Mouse (Mus musculus) heart, adult 2 months (tissue): ENCODE data around the gene Slc38a4.

Source experiments
- CTCF ChIP-seq: fragments of 200-600 bp; IDR thresholded peaks from 2 replicates; pipeline ENCODE4 v1.8.1; 2022; ENCODE audit warnings: antibody characterized with exemption, mild to moderate bottlenecking, moderate library complexity
- POLR2A ChIP-seq: fragments of 200-500 bp; IDR thresholded peaks from 2 replicates; pipeline ENCODE4 v1.6.1; 2011; ENCODE audit warnings: mild to moderate bottlenecking, low read depth, low read length, control low read depth; ENCODE audit not compliant: insufficient read depth

- no peak for TF ChIP-seq POLR2A
- no peak for TF ChIP-seq CTCF
Measured at GRCm38 (mm10) chr15:96971906-96972305, 83.8 kb downstream of the Slc38a4 start.
